Mouse (Mus musculus) liver, adult 2 months (tissue): Measurements from ENCODE around the gene C330007P06Rik. TPM values are rescaled to one million over a fixed set of nuclear protein-coding genes. Genes with fewer than 3 reads are reported as not detected.

Experiments used
- DNase-seq: peaks from one replicate; pipeline ENCODE4 v3.0.0-alpha.2; 2011; ENCODE audit warnings: low read depth, low spot score; ENCODE audit errors: extremely low read depth
- H3K27ac ChIP-seq: fragments of 200-500 bp; replicated peaks from 2 replicates; pipeline ENCODE4 v1.5.1; 2012; ENCODE audit warnings: low read depth, mild to moderate bottlenecking, control low read depth, inconsistent platforms, low read length; ENCODE audit not compliant: insufficient read depth
- H3K27me3 ChIP-seq: fragments of 200-500 bp; 2 replicates; pipeline ENCODE4 v1.6.1; 2012; ENCODE audit warnings: mild to moderate bottlenecking, moderate library complexity, low read length, inconsistent platforms; ENCODE audit not compliant: control insufficient read depth, insufficient read depth
- H3K36me3 ChIP-seq: fragments of 200-500 bp; 2 replicates; pipeline ENCODE4 v1.6.1; 2012; ENCODE audit warnings: low read length, inconsistent platforms; ENCODE audit not compliant: control insufficient read depth, insufficient read depth
- H3K4me1 ChIP-seq: fragments of 200-500 bp; 2 replicates; pipeline ENCODE4 v1.6.1; 2011; ENCODE audit warnings: low read length; ENCODE audit not compliant: control insufficient read depth, insufficient read depth
- H3K4me3 ChIP-seq: fragments of 200-500 bp; 2 replicates; pipeline ENCODE4 v1.5.1; 2011; ENCODE audit warnings: low read depth, mild to moderate bottlenecking, control low read depth, low read length, moderate library complexity; ENCODE audit not compliant: insufficient read depth
- H3K79me2 ChIP-seq: fragments of 200-500 bp; 2 replicates; pipeline ENCODE4 v1.6.1; 2012; ENCODE audit warnings: inconsistent platforms, mild to moderate bottlenecking, low read length, moderate library complexity; ENCODE audit not compliant: control insufficient read depth, insufficient read depth
- H3K9ac ChIP-seq: fragments of 200-500 bp; 2 replicates; pipeline ENCODE4 v1.6.1; 2012; ENCODE audit warnings: low read depth, mild to moderate bottlenecking, control low read depth, inconsistent platforms, low read length
- CTCF ChIP-seq: fragments of 200-500 bp; IDR thresholded peaks from 2 replicates; pipeline ENCODE4 v1.5.1; 2011; ENCODE audit warnings: low read depth, low read length, control low read depth
- POLR2A ChIP-seq: fragments of 200-500 bp; IDR thresholded peaks from 2 replicates; pipeline ENCODE4 v1.6.1; 2011; ENCODE audit warnings: low read length, control low read depth; ENCODE audit not compliant: insufficient read depth; ENCODE audit errors: extremely low read depth
- WGBS: fragments of 180-500 bp; shearing (Covaris S2); methylation state at CpG from one replicate; pipeline ENCODE4 v1.1.7; 2018; 5-methylcytosine and 5-hydroxymethylcytosine counted together
- polyA plus RNA-seq: library from polyadenylated mRNA; depleted of rRNA; stranded (reverse); fragments of >200 nt; gene quantifications from 2 replicates; pipeline ENCODE4 v1.2.3, GENCODE M21; 2012
- total RNA-seq: library from RNA; depleted of rRNA; stranded (reverse); fragments of >200 nt; gene quantifications from 2 replicates; pipeline ENCODE4 v1.2.3, GENCODE M21; 2014

Gene C330007P06Rik
- total and polyA plus RNA-seq, 2 experiments = 9.4 to 30.5 TPM

GRCm38 (mm10) chrX:36843346-36843990 lies 30.4 kb downstream of the C330007P06Rik start:
- no peaks in the 10 kb centered on the region for H3K79me2 ChIP-seq
- H3K27ac ChIP-seq = no peak overlapping the region
- no peak overlapping the region for H3K9ac ChIP-seq
- H3K4me3 ChIP-seq = no peak overlapping the region
- DNase-seq = no peak
- WGBS = 29% methylated on average over 4 of the region's 4 CpGs
- H3K27me3 ChIP-seq = no peaks in the 10 kb centered on the region
- no peak for TF ChIP-seq CTCF
- no peaks in the 10 kb centered on the region; the same call in 1 of the 2 replicates for H3K36me3 ChIP-seq
- H3K4me1 ChIP-seq = no peaks in the 10 kb centered on the region; the same call in 1 of the 2 replicates

- Histone ChIP-seq H3K27me3 (no peaks in the 10 kb centered on the region), H3K4me1 (no peaks in the 10 kb centered on the region; the same call in 1 of the 2 replicates), H3K4me3 (no peak overlapping the region), H3K27ac (no peak overlapping the region), H3K36me3 (no peaks in the 10 kb centered on the region; the same call in 1 of the 2 replicates), H3K79me2 (no peaks in the 10 kb centered on the region), H3K9ac (no peak overlapping the region)
- TF ChIP-seq POLR2A (no peak), CTCF (no peak)
- no peak for DNase-seq
- WGBS = 67% methylated on average over 6 of the region's 6 CpGs
Observed at GRCm38 (mm10) chrX:36841698-36842097, 32.2 kb downstream of the C330007P06Rik start.

- no peaks in the 10 kb centered on the region for H3K79me2 ChIP-seq
- WGBS = 19% methylated on average over 7 of the region's 7 CpGs
- H3K36me3 ChIP-seq = no peaks in the 10 kb centered on the region; the same call in 1 of the 2 replicates
- H3K4me1 ChIP-seq = no peaks in the 10 kb centered on the region; the same call in 1 of the 2 replicates
- H3K4me3 ChIP-seq = no peak overlapping the region
- 0 out of 2 replicates have a peak overlapping the region, but pooled peaks have one; percentile 31 for H3K27ac ChIP-seq
- TF ChIP-seq CTCF = no peak
- no peak overlapping the region for H3K9ac ChIP-seq
- H3K27me3 ChIP-seq = no peaks in the 10 kb centered on the region
- no peak for DNase-seq
Observed at GRCm38 (mm10) chrX:36839391-36839790, 34.5 kb downstream of the C330007P06Rik start.

GRCm38 (mm10) chrX:36837069-36837676 lies 36.7 kb downstream of the C330007P06Rik start:
- H3K79me2 ChIP-seq = no peaks in the 10 kb centered on the region
- H3K27me3 ChIP-seq = no peaks in the 10 kb centered on the region
- no peak overlapping the region for H3K4me3 ChIP-seq
- TF ChIP-seq CTCF (no peak), POLR2A (no peak)
- no peaks in the 10 kb centered on the region; the same call in 1 of the 2 replicates for H3K36me3 ChIP-seq
- WGBS = 70% methylated on average over 6 of the region's 6 CpGs
- H3K4me1 ChIP-seq = no peaks in the 10 kb centered on the region; the same call in 1 of the 2 replicates
- DNase-seq = no peak
- H3K9ac ChIP-seq = no peak overlapping the region
- H3K27ac ChIP-seq = no peak overlapping the region

DNA sequence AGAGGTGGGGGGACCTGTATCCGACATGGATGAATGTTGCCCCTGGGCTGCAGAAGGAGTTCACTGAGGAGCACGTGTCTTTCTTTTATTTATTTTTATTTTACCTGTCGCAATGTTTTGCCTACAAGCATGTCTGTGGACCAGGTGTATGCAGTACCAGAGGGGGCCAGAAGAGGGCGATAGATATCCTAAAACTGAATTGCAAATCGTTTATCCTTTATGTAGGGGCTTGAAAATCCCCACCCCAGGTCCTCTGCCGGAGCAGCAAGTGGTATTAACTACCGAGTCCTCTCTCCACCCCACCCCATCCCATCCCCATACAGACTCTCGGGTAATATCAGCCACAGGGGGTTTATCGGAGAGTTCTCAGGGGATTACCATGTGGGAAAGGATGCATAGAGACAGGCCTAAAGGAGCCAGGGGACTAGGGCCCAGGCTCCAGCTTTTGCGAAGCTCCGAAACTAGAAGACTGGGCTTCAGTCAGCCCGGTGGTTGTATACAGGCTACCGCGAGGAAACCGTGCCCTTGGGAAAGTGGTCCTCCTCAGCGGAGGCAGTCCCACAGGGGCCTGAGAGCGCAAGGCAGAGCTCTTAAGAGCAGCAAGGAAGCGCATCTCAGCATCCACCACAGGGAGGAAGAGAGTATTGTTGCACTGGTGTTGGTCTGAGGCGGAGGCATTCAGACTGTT lies 40.4 kb downstream of the C330007P06Rik start:
- Histone ChIP-seq H3K36me3 (no peaks in the 10 kb centered on the region), H3K9ac (no peak overlapping the region), H3K79me2 (no peaks in the 10 kb centered on the region), H3K4me1 (peaks cover 3% of the 10 kb centered on the region), H3K27ac (no peak overlapping the region), H3K27me3 (no peaks in the 10 kb centered on the region), H3K4me3 (no peak overlapping the region)
- WGBS = 30% methylated on average over 19 of the region's 19 CpGs
- peak; percentile 51 for TF ChIP-seq CTCF
- TF ChIP-seq POLR2A = no peak
- DNase-seq = peak; percentile 45
